Mouse (Mus musculus) B cell, adult 67 days (primary cell): Measurements from ENCODE around the gene Cnot2. TPM values are rescaled to one million over a fixed set of nuclear protein-coding genes. Genes with fewer than 3 reads are reported as not detected.

ENCODE experiments used
- total RNA-seq, 2 experiments: library from RNA; stranded (reverse); gene quantifications; 4 replicates each; pipeline ENCODE4 v1.2.4; 2023

The Cnot2 gene
- total RNA-seq, result 100 to 1,000 TPM; 150 to 163 TPM

DNA sequence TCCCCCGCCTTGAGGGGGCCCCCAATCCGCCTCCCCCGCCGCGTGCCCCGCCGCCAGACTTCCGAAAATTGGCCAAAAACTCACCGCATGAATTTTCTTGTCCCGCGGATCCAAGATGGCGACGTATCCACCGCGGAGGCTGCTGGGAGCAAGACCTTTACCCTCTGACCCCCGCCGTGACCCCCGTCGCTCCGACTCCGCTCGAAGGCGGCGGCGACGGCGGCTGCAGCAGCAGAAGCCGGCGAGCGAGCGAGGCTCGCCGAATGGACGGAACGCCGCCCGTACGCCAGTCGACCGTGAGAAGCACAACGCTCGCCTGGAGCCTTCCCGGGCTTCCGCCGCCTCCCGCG is at the start of gene Cnot2:
TSS of gene Cnot2 (minus strand) at position 143 of the 350 bp plus-strand sequence.

GRCm38 (mm10) chr10:116473759-116474549 is 107.4 kb downstream of the Cnot2 start, which contains the start of gene Kcnmb4:
Kcnmb4 (minus strand) TSS chr10:116473878.

Other genes starting within 250 kb of the Cnot2 start
- gene Kcnmb4, start 107.6 kb downstream of the Cnot2 start, total RNA-seq, result 1 to 10 TPM in 1 of 2 experiments, under 1 TPM in 1; 0.32 to 1.2 TPM